Mouse (Mus musculus): ENCODE measurements at regions not wholly inside any gene's neighbourhood (a gene's known extent, or its start where the extent isn't known, plus 50 kb on each side); places are given as distances from the start of the nearest gene placed in this dataset.

GRCm38 (mm10) chr3:102619666-102620377, 114.5 kb upstream of the Tspan2 start:
- Histone ChIP-seq H3K9ac (no peak overlapping the region), H3K9me3 (peaks cover 12% of the 10 kb centered on the region; the same call in 1 of the 2 replicates), H3K4me3 (no peak overlapping the region), H3K4me1 (replicated peaks) (no peaks in the 10 kb centered on the region), H3K4me2 (no peak overlapping the region), H3K27me3 (no peaks in the 10 kb centered on the region), H3K27ac (no peak overlapping the region), H3K36me3 (no peaks in the 10 kb centered on the region)
- ATAC-seq (ENCODE audit: low FRiP score): no peak
- 80% methylated on average over 8 of the region's 8 CpGs for WGBS

DNA sequence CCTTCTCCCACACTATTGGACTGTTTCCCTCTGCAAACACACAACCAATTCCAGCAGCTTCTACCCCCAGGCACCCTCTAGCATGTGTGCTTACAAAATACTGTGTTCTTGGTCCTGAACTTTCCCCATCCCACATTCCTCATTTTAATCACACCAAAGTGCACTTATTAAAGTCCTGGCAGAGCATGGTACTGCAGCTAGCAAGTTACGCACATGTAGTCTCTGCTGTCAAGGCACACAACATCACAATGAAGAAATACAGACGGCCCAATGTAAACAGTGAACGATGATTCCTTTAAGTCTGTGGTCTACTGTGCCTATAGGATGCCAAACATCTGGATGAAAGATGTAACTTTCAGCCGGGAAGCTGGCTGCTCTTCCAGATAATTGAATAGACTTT, 98.3 kb upstream of the Tspan2 start:
- no peak overlapping the region for H3K4me3 ChIP-seq

GRCm38 (mm10) chr3:102636674-102637073, 97.7 kb upstream of the Tspan2 start:
- Histone ChIP-seq H3K4me2 (no peak overlapping the region), H3K27me3 (no peaks in the 10 kb centered on the region), H3K4me1 (replicated peaks) (no peaks in the 10 kb centered on the region), H3K36me3 (no peaks in the 10 kb centered on the region), H3K9ac (no peak overlapping the region), H3K27ac (no peak overlapping the region), H3K9me3 (no peaks in the 10 kb centered on the region), H3K4me3 (no peak overlapping the region)
- 80% methylated on average over 4 of the region's 4 CpGs for WGBS
- no peak for ATAC-seq (ENCODE audit: low FRiP score)

More for the DNA sequence above, 98.3 kb upstream of the Tspan2 start:
- ATAC-seq (ENCODE audit: low FRiP score): no peak
- WGBS: 90% methylated on average over 4 of the region's 4 CpGs
- Histone ChIP-seq H3K9ac (no peak overlapping the region), H3K36me3 (no peaks in the 10 kb centered on the region), H3K4me1 (replicated peaks) (no peaks in the 10 kb centered on the region), H3K9me3 (no peaks in the 10 kb centered on the region), H3K27ac (no peak overlapping the region), H3K4me2 (no peak overlapping the region), H3K27me3 (no peaks in the 10 kb centered on the region)

DNA sequence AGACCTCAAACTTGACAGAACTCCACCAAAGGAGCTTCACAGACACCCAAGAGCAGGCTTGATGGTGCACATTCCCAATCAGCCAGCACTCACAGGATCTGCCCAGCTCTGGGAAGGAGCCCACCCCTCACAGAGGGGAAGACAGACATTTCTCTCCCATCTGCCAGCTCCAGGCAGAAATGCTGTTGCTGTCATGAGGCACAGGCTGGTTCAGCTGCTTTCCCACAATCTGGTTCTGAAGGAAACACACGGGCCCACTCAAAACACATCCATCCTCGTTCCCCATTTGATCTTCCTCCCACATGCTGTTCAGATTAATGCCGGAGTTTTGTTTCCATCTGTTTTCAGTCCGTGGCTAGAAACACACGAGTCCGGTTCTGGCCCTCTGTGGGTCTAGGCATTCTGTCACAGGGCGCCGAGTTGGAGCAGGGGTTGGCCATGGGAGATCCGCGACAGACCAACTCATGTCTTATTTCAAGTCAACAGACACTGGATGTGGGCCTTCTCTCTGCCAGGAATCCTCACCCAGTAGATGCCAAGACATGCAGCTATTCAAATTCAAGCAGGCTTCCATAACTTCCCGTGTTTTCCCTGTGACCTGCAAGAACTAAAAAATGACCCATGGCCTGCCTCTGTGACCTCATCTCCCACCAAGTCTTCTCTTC, 89.9 kb upstream of the Tspan2 start:
- Histone ChIP-seq H3K4me3 (no peak overlapping the region), H3K4me1 (replicated peaks) (no peaks in the 10 kb centered on the region), H3K9me3 (no peaks in the 10 kb centered on the region), H3K4me2 (no peak overlapping the region), H3K36me3 (no peaks in the 10 kb centered on the region), H3K27ac (no peak overlapping the region), H3K9ac (no peak overlapping the region), H3K27me3 (no peaks in the 10 kb centered on the region)
- 85% methylated on average over 11 of the region's 11 CpGs for WGBS
- no peak for ATAC-seq (ENCODE audit: low FRiP score)

DNA sequence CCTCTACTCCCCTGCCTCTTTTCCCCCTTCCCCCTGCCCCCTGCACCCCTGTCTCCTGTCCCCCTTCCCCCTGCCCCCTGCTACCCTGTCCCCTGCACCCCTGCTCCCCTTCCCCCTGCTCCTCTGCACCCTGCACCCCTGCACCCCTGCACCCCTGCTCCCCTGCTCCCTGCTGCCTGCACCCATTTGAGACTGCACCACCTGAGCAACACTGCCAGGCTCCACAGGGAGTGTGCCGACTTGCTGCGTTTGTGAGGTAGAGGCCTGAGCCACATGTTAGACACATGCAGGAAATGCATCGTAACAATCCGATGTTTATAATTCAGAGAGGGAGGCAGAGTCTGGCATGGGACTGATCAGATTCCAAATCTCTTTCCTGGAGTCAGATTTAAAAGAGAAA, 85.9 kb upstream of the Tspan2 start:
- no peaks in the 10 kb centered on the region for H3K9me3 ChIP-seq
- H3K36me3 ChIP-seq: no peaks in the 10 kb centered on the region
- H3K4me1 ChIP-seq (replicated peaks): no peaks in the 10 kb centered on the region
- H3K27ac ChIP-seq: no peak overlapping the region
- H3K4me2 ChIP-seq: no peak overlapping the region
- WGBS: 85% methylated on average over 4 of the region's 4 CpGs
- no peak for ATAC-seq (ENCODE audit: low FRiP score)
- H3K4me3 ChIP-seq: no peak overlapping the region
- no peak overlapping the region for H3K9ac ChIP-seq
- no peaks in the 10 kb centered on the region for H3K27me3 ChIP-seq

- Histone ChIP-seq H3K27me3 (no peaks in the 10 kb centered on the region), H3K4me1 (replicated peaks) (no peaks in the 10 kb centered on the region; the same call in 1 of the 2 replicates), H3K27ac (no peak overlapping the region), H3K4me3 (no peak overlapping the region), H3K4me2 (no peak overlapping the region), H3K9me3 (no peaks in the 10 kb centered on the region), H3K9ac (no peak overlapping the region), H3K36me3 (no peaks in the 10 kb centered on the region)
- no peak for ATAC-seq (ENCODE audit: low FRiP score)
- WGBS: 83% methylated on average over 10 of the region's 10 CpGs
These were observed 79.4 kb upstream of the Tspan2 start for GRCm38 (mm10) chr3:102654962-102655361.

- no peaks in the 10 kb centered on the region; the same call in 1 of the 2 replicates for H3K4me1 ChIP-seq (replicated peaks)
- no peaks in the 10 kb centered on the region for H3K9me3 ChIP-seq
- 63% methylated on average over 7 of the region's 7 CpGs for WGBS
- H3K36me3 ChIP-seq: no peaks in the 10 kb centered on the region
- H3K27me3 ChIP-seq: no peaks in the 10 kb centered on the region
- H3K4me2 ChIP-seq: no peak overlapping the region
- no peak overlapping the region for H3K9ac ChIP-seq
- no peak for ATAC-seq (ENCODE audit: low FRiP score)
- H3K4me3 ChIP-seq: no peak overlapping the region
- no peak overlapping the region for H3K27ac ChIP-seq
These were observed 77.2 kb upstream of the Tspan2 start for GRCm38 (mm10) chr3:102657116-102657515.

DNA sequence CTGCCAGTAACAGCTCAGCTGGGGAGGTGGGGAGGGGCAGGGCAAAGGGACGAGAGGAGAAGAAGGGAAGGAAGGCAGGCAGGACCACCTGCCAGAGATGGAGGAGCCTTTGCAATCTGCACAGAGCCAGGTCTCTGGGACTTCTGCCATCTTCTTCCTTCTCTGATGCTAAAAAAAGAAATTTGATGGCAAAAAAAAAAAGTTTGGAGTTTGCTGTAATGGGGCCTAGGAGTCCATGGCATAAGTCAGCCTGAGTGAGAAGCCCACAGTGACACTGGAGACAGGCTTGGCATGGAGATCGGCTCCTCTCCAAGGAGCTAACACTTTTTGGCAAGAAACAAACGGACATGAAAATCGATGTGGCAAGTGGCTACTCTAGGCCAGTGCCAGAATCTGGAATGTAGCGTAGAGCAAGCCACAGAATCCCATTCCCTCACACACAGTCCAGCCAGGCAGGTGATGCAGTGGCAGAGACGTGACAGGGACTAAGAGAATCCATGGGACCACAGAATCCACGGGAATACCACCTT, 76.7 kb upstream of the Tspan2 start:
- ATAC-seq (ENCODE audit: low FRiP score): no peak
- 87% methylated on average over 7 of the region's 7 CpGs for WGBS
- H3K4me1 ChIP-seq (replicated peaks): no peaks in the 10 kb centered on the region; the same call in 1 of the 2 replicates

DNA sequence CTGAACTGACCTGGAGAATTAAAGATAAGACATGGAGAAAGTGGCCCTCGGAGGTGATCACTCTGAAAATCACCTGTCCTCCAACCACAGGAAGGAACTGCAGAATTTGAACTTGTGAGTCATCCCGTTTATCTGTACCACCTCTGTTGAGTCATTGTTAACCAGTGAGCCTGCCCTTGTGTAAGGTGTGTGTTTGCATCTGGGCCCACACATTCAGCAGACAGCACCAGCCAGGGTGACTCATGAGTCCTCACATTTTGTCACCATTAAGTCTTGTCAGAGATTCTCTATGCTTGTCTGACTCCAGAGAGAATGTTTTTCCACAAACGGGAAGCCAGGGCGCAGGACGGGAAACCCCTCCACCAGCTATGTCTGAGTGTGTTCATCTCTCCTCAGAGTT, 75.0 kb upstream of the Tspan2 start:
- no peak overlapping the region for H3K9ac ChIP-seq
- no peak for ATAC-seq (ENCODE audit: low FRiP score)
- H3K9me3 ChIP-seq: no peaks in the 10 kb centered on the region
- H3K27ac ChIP-seq: no peak overlapping the region
- no peaks in the 10 kb centered on the region for H3K36me3 ChIP-seq
- 89% methylated on average over 5 of the region's 5 CpGs for WGBS
- H3K4me2 ChIP-seq: no peak overlapping the region
- H3K27me3 ChIP-seq: no peaks in the 10 kb centered on the region
- no peak overlapping the region for H3K4me3 ChIP-seq
- H3K4me1 ChIP-seq (replicated peaks): no peaks in the 10 kb centered on the region; the same call in 1 of the 2 replicates

More for the DNA sequence above, 76.7 kb upstream of the Tspan2 start:
- Histone ChIP-seq H3K27me3 (no peaks in the 10 kb centered on the region), H3K27ac (no peak overlapping the region), H3K36me3 (no peaks in the 10 kb centered on the region), H3K9ac (no peak overlapping the region), H3K4me3 (no peak overlapping the region), H3K9me3 (no peaks in the 10 kb centered on the region), H3K4me2 (no peak overlapping the region)

DNA sequence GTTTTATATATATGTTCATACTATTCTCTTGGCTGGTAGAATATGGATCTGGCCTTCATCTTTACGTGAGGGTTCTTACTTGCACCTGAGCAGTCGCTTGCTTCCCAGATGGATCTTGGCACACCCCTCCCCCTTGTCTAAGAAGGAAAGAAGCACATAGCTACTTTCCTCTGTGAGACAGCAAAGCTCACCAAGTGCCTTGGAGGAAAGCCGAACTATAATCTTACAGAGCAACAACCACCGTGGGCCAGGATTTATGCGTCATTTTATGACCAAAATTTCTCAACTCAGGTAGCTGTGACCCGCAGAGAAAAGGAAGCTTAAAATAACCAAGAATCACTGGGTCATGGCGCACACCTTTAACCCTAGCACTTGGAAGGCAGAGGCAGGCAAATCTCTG, 73.0 kb upstream of the Tspan2 start:
- Histone ChIP-seq H3K4me1 (replicated peaks) (no peaks in the 10 kb centered on the region; the same call in 1 of the 2 replicates), H3K4me2 (no peak overlapping the region), H3K4me3 (no peak overlapping the region), H3K9ac (no peak overlapping the region), H3K27ac (no peak overlapping the region), H3K27me3 (no peaks in the 10 kb centered on the region), H3K36me3 (no peaks in the 10 kb centered on the region), H3K9me3 (no peaks in the 10 kb centered on the region)
- 95% methylated on average over 7 of the region's 7 CpGs for WGBS
- no peak for ATAC-seq (ENCODE audit: low FRiP score)

GRCm38 (mm10) chr3:102663711-102664110, 70.6 kb upstream of the Tspan2 start:
- Histone ChIP-seq H3K27me3 (no peaks in the 10 kb centered on the region), H3K9me3 (no peaks in the 10 kb centered on the region), H3K9ac (no peak overlapping the region), H3K27ac (no peak overlapping the region), H3K36me3 (no peaks in the 10 kb centered on the region), H3K4me1 (replicated peaks) (no peaks in the 10 kb centered on the region), H3K4me3 (no peak overlapping the region), H3K4me2 (no peak overlapping the region)
- ATAC-seq (ENCODE audit: low FRiP score): no peak
- 83% methylated on average over 5 of the region's 5 CpGs for WGBS

DNA sequence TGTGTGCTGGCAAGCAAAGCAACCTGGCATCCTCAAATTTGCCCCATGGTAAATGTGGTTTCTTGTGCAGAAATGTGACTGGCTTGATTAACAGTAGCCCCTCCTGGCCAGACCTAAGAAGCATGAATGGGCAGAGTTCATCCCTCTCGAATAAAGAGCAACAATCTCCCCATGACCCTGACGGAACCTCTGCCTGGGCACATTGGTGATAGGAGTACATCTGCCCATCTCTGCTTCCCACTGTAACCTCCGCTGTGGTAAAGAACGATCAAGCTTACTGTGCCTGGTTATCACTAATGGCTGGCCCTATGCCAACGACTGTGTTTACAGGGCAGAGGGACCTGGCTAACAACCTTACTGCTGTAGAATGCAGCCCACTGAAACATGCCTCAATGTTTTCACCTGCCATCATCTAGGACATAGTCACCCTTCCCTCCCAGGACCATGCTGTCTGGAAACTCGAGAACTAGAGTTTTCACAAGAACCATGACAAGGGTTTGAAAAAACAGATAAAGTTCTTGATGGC, 69.6 kb upstream of the Tspan2 start:
- ATAC-seq (ENCODE audit: low FRiP score): no peak
- Histone ChIP-seq H3K4me1 (replicated peaks) (no peaks in the 10 kb centered on the region), H3K27me3 (no peaks in the 10 kb centered on the region), H3K36me3 (no peaks in the 10 kb centered on the region), H3K27ac (no peak overlapping the region), H3K9ac (no peak overlapping the region), H3K9me3 (no peaks in the 10 kb centered on the region), H3K4me2 (no peak overlapping the region), H3K4me3 (no peak overlapping the region)
- 87% methylated on average over 6 of the region's 6 CpGs for WGBS

Data from hindbrain, embryonic 13.5 days (tissue).